Mouse (Mus musculus) heart, postnatal 25 days (tissue): ENCODE measurements around the gene Ctsg. TPM values are rescaled to one million over a fixed set of nuclear protein-coding genes. Genes with fewer than 3 reads are reported as not detected.
"Not testable (repeated sequence)": the region's sequence is repeated elsewhere in the genome, so short reads cannot be mapped to it uniquely, and the experiment has no call there.

Experiments used
- DNase-seq: peaks from one replicate; pipeline ENCODE4 v3.0.0; 2022; ENCODE audit warnings: low spot score
- intact Hi-C: fragments of 180-260 bp; cut with DNase I; formaldehyde crosslinking; loops from one replicate; pipeline ENCODE4 v1.15.1; 2025
- total RNA-seq, 2 experiments: library from RNA; stranded (reverse); gene quantifications; 2 replicates each; pipeline ENCODE4 v1.2.3; 2021

Gene Ctsg
- total RNA-seq: not detected

GRCm38 (mm10) chr14:56102386-56102785 lies at the start of gene Ctsg:
Gene Ctsg, minus strand, starts transcription at chr14:56102574.
- intact Hi-C loops: no loop called here
- no peak for DNase-seq

GRCm38 (mm10) chr14:56133675-56134074 lies 31.3 kb upstream of the Ctsg start:
- DNase-seq, intact Hi-C loops: not testable (repeated sequence)

GRCm38 (mm10) chr14:56132508-56132907 lies 30.1 kb upstream of the Ctsg start, which contains the start of gene Gzmd:
Gene Gzmd, minus strand, starts transcription at chr14:56132608.
- intact Hi-C loops, DNase-seq: not testable (repeated sequence)

- no peak for DNase-seq
These were observed 26.0 kb upstream of the Ctsg start for GRCm38 (mm10) chr14:56128341-56128740.

GRCm38 (mm10) chr14:56123516-56123915 lies 21.1 kb upstream of the Ctsg start:
- intact Hi-C loops: no loop called here
- DNase-seq: no peak

More at GRCm38 (mm10) chr14:56128341-56128740, 26.0 kb upstream of the Ctsg start:
- intact Hi-C loops: no loop called here

- intact Hi-C loops: no loop called here
- DNase-seq: no peak
These were observed 18.2 kb upstream of the Ctsg start, which contains the start of gene Gzme for GRCm38 (mm10) chr14:56120525-56120924. Gene Gzme, minus strand, starts transcription at chr14:56120625.

- intact Hi-C loops: not testable (repeated sequence)
These were observed 13.3 kb upstream of the Ctsg start for GRCm38 (mm10) chr14:56115531-56116310.

GRCm38 (mm10) chr14:56105447-56106180 lies 3.2 kb upstream of the Ctsg start:
- intact Hi-C loops: no loop called here
- DNase-seq: no peak

More at GRCm38 (mm10) chr14:56115531-56116310, 13.3 kb upstream of the Ctsg start:
- DNase-seq: not testable (repeated sequence)

- intact Hi-C loops: no loop called here
- no peak for DNase-seq
These were observed 2.6 kb upstream of the Ctsg start for GRCm38 (mm10) chr14:56105016-56105415.

GRCm38 (mm10) chr14:56103452-56103851 lies 1.1 kb upstream of the Ctsg start:
- intact Hi-C loops: no loop called here
- DNase-seq: no peak

GRCm38 (mm10) chr14:56098940-56099339 lies 3.4 kb downstream of the Ctsg start:
- intact Hi-C loops: no loop called here
- no peak for DNase-seq

GRCm38 (mm10) chr14:56097597-56097996 lies 4.8 kb downstream of the Ctsg start:
- no peak for DNase-seq
- intact Hi-C loops: no loop called here

GRCm38 (mm10) chr14:56093353-56093752 lies 9.0 kb downstream of the Ctsg start:
- no peak for DNase-seq
- intact Hi-C loops: no loop called here

GRCm38 (mm10) chr14:56086711-56087110 lies 15.7 kb downstream of the Ctsg start:
- intact Hi-C loops: no loop called here
- no peak for DNase-seq

- DNase-seq: no peak
- intact Hi-C loops: no loop called here
These were observed 17.2 kb downstream of the Ctsg start, which contains the start of gene Mcpt8 for GRCm38 (mm10) chr14:56085167-56085566. Gene Mcpt8, minus strand, starts transcription at chr14:56085273.

- intact Hi-C loops: no loop called here
These were observed 20.4 kb downstream of the Ctsg start for GRCm38 (mm10) chr14:56082016-56082415.

GRCm38 (mm10) chr14:56062213-56062612 lies 40.2 kb downstream of the Ctsg start, which contains the start of gene Mcpt4:
Gene Mcpt4, minus strand, starts transcription at chr14:56062313.
- intact Hi-C loops, DNase-seq: not testable (repeated sequence)

More at GRCm38 (mm10) chr14:56082016-56082415, 20.4 kb downstream of the Ctsg start:
- no peak for DNase-seq

- no peak for DNase-seq
- intact Hi-C loops: no loop called here
These were observed 44.7 kb downstream of the Ctsg start for GRCm38 (mm10) chr14:56057722-56058121.

GRCm38 (mm10) chr14:56055408-56055807 lies 47.0 kb downstream of the Ctsg start:
- intact Hi-C loops: no loop called here
- no peak for DNase-seq
